Mouse (Mus musculus) frontal cortex, postnatal 36 days (tissue): ENCODE measurements around the gene Samd9l.
"Not testable (repeated sequence)": the region's sequence is repeated elsewhere in the genome, so short reads cannot be mapped to it uniquely, and the experiment has no call there.

Experiments
- DNase-seq, 2 experiments: peaks; one replicate each; pipeline ENCODE4 v3.0.0; 2022; ENCODE audit warnings: low spot score in 2 of 2

Samd9l gene

DNA sequence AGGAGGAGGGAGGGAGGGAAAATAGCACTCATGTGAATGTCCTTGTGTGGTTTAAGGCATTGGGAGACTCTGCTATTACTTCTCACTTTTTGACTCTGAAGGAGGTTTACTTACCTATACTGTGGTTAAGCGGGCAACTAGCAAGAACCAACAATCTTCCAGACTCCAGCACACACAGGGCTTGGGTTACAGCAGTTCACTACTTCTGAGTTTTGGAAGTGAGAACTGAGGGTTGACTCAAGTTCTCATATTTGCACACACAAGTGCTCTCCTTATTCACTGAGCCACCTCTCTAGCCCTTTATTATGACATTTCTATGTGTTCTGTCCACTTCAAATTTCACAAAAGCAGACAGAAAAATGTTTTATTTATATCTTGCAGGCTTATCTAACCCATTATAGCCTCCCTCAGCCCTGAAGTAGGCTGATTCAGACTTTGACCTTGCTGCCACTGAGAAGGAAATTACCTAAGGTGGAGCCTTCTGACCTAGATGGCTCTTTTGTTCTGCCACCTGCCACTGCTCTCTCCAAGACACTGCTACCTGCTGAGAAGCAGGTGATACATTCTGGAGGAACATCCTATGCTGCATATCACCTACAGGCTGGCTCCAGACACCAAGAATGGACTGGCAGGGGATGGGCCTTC is 55.6 kb downstream of the Samd9l start:
- not testable (repeated sequence) for DNase-seq

DNA sequence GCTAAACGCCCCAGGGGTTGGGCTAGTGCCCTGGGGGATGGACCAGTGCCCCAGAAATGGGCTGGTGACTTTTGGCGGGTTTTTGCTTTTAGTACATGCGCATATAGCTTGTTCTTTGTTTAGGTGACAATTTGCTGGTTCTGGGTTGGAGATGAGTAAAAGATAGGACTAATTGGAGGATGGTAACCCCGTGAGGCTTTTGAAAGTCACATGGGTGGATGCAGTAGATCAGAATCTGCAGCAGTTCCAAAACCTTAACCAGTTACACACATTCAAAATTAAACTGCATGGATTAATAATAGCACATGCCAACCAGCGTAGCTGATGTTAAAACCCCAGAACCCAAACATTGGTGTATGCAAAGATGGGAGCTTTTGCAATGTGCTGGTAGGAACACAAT is 57.9 kb downstream of the Samd9l start:
- DNase-seq: no peak

- DNase-seq: not testable (repeated sequence)
Observed at GRCm38 (mm10) chr6:3340928-3341327, 58.4 kb downstream of the Samd9l start.

DNA sequence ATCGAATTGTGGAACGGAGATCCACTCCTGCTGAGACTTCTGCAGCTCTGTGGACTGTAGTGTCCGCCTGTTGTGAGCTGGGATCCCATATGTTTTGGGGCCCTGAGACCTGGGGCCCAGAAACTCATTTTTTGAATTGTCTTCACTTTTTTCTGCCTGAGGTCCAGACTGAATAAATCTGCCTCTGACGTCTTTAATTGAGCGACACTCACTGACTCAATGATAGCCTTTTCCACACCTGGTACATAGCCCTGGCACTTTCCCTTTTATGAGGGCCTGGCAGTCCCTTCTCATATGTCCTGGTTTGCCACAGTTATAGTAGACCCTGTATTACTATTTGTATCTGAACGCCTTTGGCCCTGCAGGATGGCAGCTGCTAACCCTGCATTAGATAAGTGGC is 60.2 kb downstream of the Samd9l start:
- not testable (repeated sequence) for DNase-seq
